Mouse (Mus musculus): ENCODE data around the gene Naa80. TPM values are rescaled to one million over a fixed set of nuclear protein-coding genes. Genes with fewer than 3 reads are reported as not detected.
"Not testable (repeated sequence)": the region's sequence is repeated elsewhere in the genome, so short reads cannot be mapped to it uniquely, and the experiment has no call there.

Gene Naa80
- total RNA-seq, 2 experiments from 2014 or later = 17.7 to 20.6 TPM

GRCm38 (mm10) chr9:107551117-107551889, 27.4 kb upstream of the Naa80 start, which contains the start of gene Rassf1:
TSS of gene Rassf1 (plus strand) at chr9:107551555.
- peak; percentile 84 for DNase-seq

GRCm38 (mm10) chr9:107551890-107552355, 26.8 kb upstream of the Naa80 start:
- DNase-seq = no peak

GRCm38 (mm10) chr9:107552690-107553393, 25.8 kb upstream of the Naa80 start:
- no peak for DNase-seq

GRCm38 (mm10) chr9:107553541-107554318, 25.0 kb upstream of the Naa80 start:
- peak; percentile 61 for DNase-seq

- peak; percentile 96 for DNase-seq
These were observed 24.3 kb upstream of the Naa80 start for GRCm38 (mm10) chr9:107554319-107554825.

- peak; percentile 75 for DNase-seq
These were observed 23.6 kb upstream of the Naa80 start for GRCm38 (mm10) chr9:107555031-107555457.

GRCm38 (mm10) chr9:107555701-107556100, 23.0 kb upstream of the Naa80 start:
- no peak for DNase-seq

- no peak for DNase-seq
These were observed 22.3 kb upstream of the Naa80 start for GRCm38 (mm10) chr9:107556346-107556745.

- peak; percentile 96 for DNase-seq
These were observed 15.6 kb upstream of the Naa80 start, which contains the start of gene Tusc2 for GRCm38 (mm10) chr9:107563029-107563581. TSS of gene Tusc2 (plus strand) at chr9:107563255.

GRCm38 (mm10) chr9:107565556-107565955, 13.1 kb upstream of the Naa80 start:
- DNase-seq = not testable (repeated sequence)

- DNase-seq = peak; percentile 92
These were observed 12.5 kb upstream of the Naa80 start for GRCm38 (mm10) chr9:107566041-107566709.

- peak; percentile 49 for DNase-seq
These were observed 11.8 kb upstream of the Naa80 start for GRCm38 (mm10) chr9:107566855-107567254.

GRCm38 (mm10) chr9:107567702-107568319, 10.9 kb upstream of the Naa80 start, which contains the start of gene Hyal2:
TSS of gene Hyal2 (plus strand) at chr9:107567945.
- peak; percentile 59 for DNase-seq

GRCm38 (mm10) chr9:107568331-107569261, 10.1 kb upstream of the Naa80 start:
- peak; percentile 91 for DNase-seq

- DNase-seq = no peak
These were observed 9.4 kb upstream of the Naa80 start for GRCm38 (mm10) chr9:107569270-107569669.

- DNase-seq = no peak
These were observed 8.7 kb upstream of the Naa80 start for GRCm38 (mm10) chr9:107570016-107570415.

- DNase-seq = no peak
These were observed 7.8 kb upstream of the Naa80 start for GRCm38 (mm10) chr9:107570845-107571244.

GRCm38 (mm10) chr9:107571534-107572326, 7.0 kb upstream of the Naa80 start:
- no peak for DNase-seq

- DNase-seq = no peak
These were observed 6.4 kb upstream of the Naa80 start for GRCm38 (mm10) chr9:107572327-107572662.
